Mouse (Mus musculus) limb, embryonic 10.5 days (tissue): ENCODE measurements at regions not wholly inside any gene's neighbourhood (a gene's known extent, or its start where the extent isn't known, plus 50 kb on each side); places are given as distances from the start of the nearest gene placed in this dataset.
A peak's percentile ranks its signal among the peaks of the same experiment; 100 is the strongest.

Experiments
- DNase-seq: peaks from one replicate; pipeline ENCODE4 v3.0.0-alpha.2; 2017; ENCODE audit warnings: low spot score
- H3K27ac ChIP-seq: fragments of 300-500 bp; sonication (generic); 2 replicates; pipeline ENCODE4 v1.5.1; 2016; ENCODE audit warnings: mild to moderate bottlenecking
- H3K27me3 ChIP-seq: fragments of 300-500 bp; sonication (generic); 2 replicates; pipeline ENCODE4 v1.6.1; 2016; ENCODE audit warnings: low read depth, mild to moderate bottlenecking; ENCODE audit not compliant: poor library complexity, severe bottlenecking
- H3K36me3 ChIP-seq: fragments of 300-500 bp; sonication (generic); 2 replicates; pipeline ENCODE4 v1.6.1; 2016; ENCODE audit warnings: mild to moderate bottlenecking, moderate library complexity
- H3K4me1 ChIP-seq: fragments of 300-500 bp; sonication (generic); 2 replicates; pipeline ENCODE4 v1.6.1; 2016
- H3K4me3 ChIP-seq: fragments of 300-500 bp; sonication (generic); 2 replicates; pipeline ENCODE4 v1.5.1; 2016; ENCODE audit warnings: mild to moderate bottlenecking, moderate library complexity
- H3K9me3 ChIP-seq: fragments of 300-500 bp; sonication (generic); replicated peaks from 2 replicates; pipeline ENCODE4 v1.6.1; 2016; ENCODE audit warnings: mild to moderate bottlenecking
- WGBS: fragments of 180-500 bp; shearing (Covaris S2); methylation state at CpG from one replicate; pipeline ENCODE4 v1.1.7; 2016; 5-methylcytosine and 5-hydroxymethylcytosine counted together

GRCm38 (mm10) chr1:33026683-33027415, 479.8 kb upstream of the Gm5415 start:
- WGBS = 79% methylated on average over 8 of the region's 8 CpGs
- no peak overlapping the region for H3K27ac ChIP-seq
- no peaks in the 10 kb centered on the region for H3K27me3 ChIP-seq
- DNase-seq = no peak
- no peaks in the 10 kb centered on the region for H3K4me1 ChIP-seq
- H3K9me3 ChIP-seq = no peaks in the 10 kb centered on the region
- no peaks in the 10 kb centered on the region for H3K36me3 ChIP-seq
- H3K4me3 ChIP-seq = no peak overlapping the region

GRCm38 (mm10) chr1:33025379-33025778, 478.3 kb upstream of the Gm5415 start:
- Histone ChIP-seq H3K27ac (no peak overlapping the region), H3K4me3 (no peak overlapping the region), H3K4me1 (no peaks in the 10 kb centered on the region), H3K27me3 (no peaks in the 10 kb centered on the region), H3K36me3 (no peaks in the 10 kb centered on the region), H3K9me3 (no peaks in the 10 kb centered on the region)
- DNase-seq = no peak
- WGBS = 82% methylated on average over 7 of the region's 7 CpGs

GRCm38 (mm10) chr1:33022852-33023251, 475.8 kb upstream of the Gm5415 start:
- Histone ChIP-seq H3K4me3 (no peak overlapping the region), H3K36me3 (no peaks in the 10 kb centered on the region), H3K9me3 (no peaks in the 10 kb centered on the region), H3K4me1 (no peaks in the 10 kb centered on the region), H3K27me3 (no peaks in the 10 kb centered on the region), H3K27ac (no peak overlapping the region)
- WGBS = 83% methylated on average over 4 of the region's 4 CpGs
- no peak for DNase-seq

GRCm38 (mm10) chr1:33003992-33004391, 456.9 kb upstream of the Gm5415 start:
- no peak for DNase-seq
- 96% methylated on average over 3 of the region's 3 CpGs for WGBS

GRCm38 (mm10) chr1:32964957-32965356, 417.9 kb upstream of the Gm5415 start:
- no peaks in the 10 kb centered on the region for H3K36me3 ChIP-seq
- no peak overlapping the region for H3K27ac ChIP-seq
- H3K4me3 ChIP-seq = no peak overlapping the region
- 56% methylated on average over 3 of the region's 3 CpGs for WGBS
- DNase-seq = no peak
- H3K4me1 ChIP-seq = no peaks in the 10 kb centered on the region
- H3K9me3 ChIP-seq = no peaks in the 10 kb centered on the region
- no peaks in the 10 kb centered on the region for H3K27me3 ChIP-seq

More at GRCm38 (mm10) chr1:33003992-33004391, 456.9 kb upstream of the Gm5415 start:
- H3K4me3 ChIP-seq = no peak overlapping the region
- H3K27ac ChIP-seq = no peak overlapping the region
- H3K27me3 ChIP-seq = no peaks in the 10 kb centered on the region
- no peaks in the 10 kb centered on the region for H3K9me3 ChIP-seq
- no peaks in the 10 kb centered on the region for H3K36me3 ChIP-seq
- no peaks in the 10 kb centered on the region for H3K4me1 ChIP-seq

- no peak overlapping the region for H3K27ac ChIP-seq
- no peak overlapping the region for H3K4me3 ChIP-seq
- WGBS = 89% methylated on average over 6 of the region's 6 CpGs
Observed at GRCm38 (mm10) chr1:32959316-32959715, 412.2 kb upstream of the Gm5415 start.

GRCm38 (mm10) chr1:32946254-32946653, 399.2 kb upstream of the Gm5415 start:
- no peak for DNase-seq
- H3K27me3 ChIP-seq = no peaks in the 10 kb centered on the region
- WGBS = 93% methylated on average over 4 of the region's 4 CpGs

More at GRCm38 (mm10) chr1:32959316-32959715, 412.2 kb upstream of the Gm5415 start:
- H3K4me1 ChIP-seq = no peaks in the 10 kb centered on the region
- no peaks in the 10 kb centered on the region for H3K27me3 ChIP-seq
- DNase-seq = no peak
- no peaks in the 10 kb centered on the region for H3K9me3 ChIP-seq
- H3K36me3 ChIP-seq = no peaks in the 10 kb centered on the region

GRCm38 (mm10) chr1:32930381-32930780, 383.3 kb upstream of the Gm5415 start:
- H3K4me1 ChIP-seq = peaks cover 5% of the 10 kb centered on the region
- H3K27me3 ChIP-seq = no peaks in the 10 kb centered on the region
- 56% methylated on average over 3 of the region's 3 CpGs for WGBS
- H3K27ac ChIP-seq = no peak overlapping the region
- no peaks in the 10 kb centered on the region for H3K9me3 ChIP-seq
- H3K4me3 ChIP-seq = no peak overlapping the region
- no peaks in the 10 kb centered on the region for H3K36me3 ChIP-seq
- peak; percentile 32 for DNase-seq

More at GRCm38 (mm10) chr1:32946254-32946653, 399.2 kb upstream of the Gm5415 start:
- Histone ChIP-seq H3K4me1 (no peaks in the 10 kb centered on the region), H3K27ac (no peak overlapping the region), H3K4me3 (no peak overlapping the region), H3K36me3 (no peaks in the 10 kb centered on the region), H3K9me3 (no peaks in the 10 kb centered on the region)

- no peak overlapping the region for H3K27ac ChIP-seq
- no peaks in the 10 kb centered on the region for H3K36me3 ChIP-seq
- H3K4me3 ChIP-seq = no peak overlapping the region
- no peak for DNase-seq
- H3K9me3 ChIP-seq = no peaks in the 10 kb centered on the region
- H3K4me1 ChIP-seq = no peaks in the 10 kb centered on the region
- H3K27me3 ChIP-seq = no peaks in the 10 kb centered on the region
Observed at GRCm38 (mm10) chr1:32902437-32902836, 355.3 kb upstream of the Gm5415 start.

- Histone ChIP-seq H3K27ac (no peak overlapping the region), H3K9me3 (no peaks in the 10 kb centered on the region), H3K36me3 (no peaks in the 10 kb centered on the region), H3K4me3 (no peak overlapping the region), H3K27me3 (no peaks in the 10 kb centered on the region), H3K4me1 (no peaks in the 10 kb centered on the region)
- DNase-seq = no peak
Observed at GRCm38 (mm10) chr1:32887728-32888127, 340.6 kb upstream of the Gm5415 start.

GRCm38 (mm10) chr1:32872920-32873319, 325.8 kb upstream of the Gm5415 start:
- whole genome bisulfite sequencing = 80% methylated on average over 8 of the region's 8 CpGs
- H3K4me1 ChIP-seq = no peaks in the 10 kb centered on the region
- no peak overlapping the region for H3K27ac ChIP-seq
- no peaks in the 10 kb centered on the region for H3K27me3 ChIP-seq
- no peak for DNase-seq
- no peaks in the 10 kb centered on the region for H3K36me3 ChIP-seq
- H3K4me3 ChIP-seq = no peak overlapping the region
- H3K9me3 ChIP-seq = no peaks in the 10 kb centered on the region

GRCm38 (mm10) chr1:32866111-32866510, 319.0 kb upstream of the Gm5415 start:
- Histone ChIP-seq H3K27me3 (no peaks in the 10 kb centered on the region), H3K27ac (no peak overlapping the region), H3K4me3 (no peak overlapping the region), H3K36me3 (no peaks in the 10 kb centered on the region), H3K4me1 (no peaks in the 10 kb centered on the region), H3K9me3 (no peaks in the 10 kb centered on the region)
- 84% methylated on average over 1 of the region's 1 CpGs for WGBS
- DNase-seq = no peak

GRCm38 (mm10) chr1:32858040-32858439, 310.9 kb upstream of the Gm5415 start:
- WGBS = 63% methylated on average over 1 of the region's 1 CpGs
- H3K27ac ChIP-seq = no peak overlapping the region
- no peaks in the 10 kb centered on the region for H3K4me1 ChIP-seq
- no peak for DNase-seq
- no peak overlapping the region for H3K4me3 ChIP-seq
- no peaks in the 10 kb centered on the region for H3K9me3 ChIP-seq
- no peaks in the 10 kb centered on the region for H3K36me3 ChIP-seq
- no peaks in the 10 kb centered on the region for H3K27me3 ChIP-seq
